Mouse (Mus musculus) midbrain, embryonic 13.5 days (tissue): ENCODE results near the gene Cited2. TPM values are rescaled to one million over a fixed set of nuclear protein-coding genes. Genes with fewer than 3 reads are reported as not detected.

ENCODE experiments used
- ATAC-seq: fragments of 200-750 bp; cut with Nextera tagmentation; 2 replicates; pipeline ENCODE4 v1.8.0; 2017; ENCODE audit warnings: mild to moderate bottlenecking, moderate TSS enrichment, moderate library complexity
- H3K27ac ChIP-seq: fragments of 300-500 bp; sonication (generic); 2 replicates; pipeline ENCODE4 v1.5.1; 2015; ENCODE audit warnings: inconsistent platforms, mild to moderate bottlenecking, moderate library complexity
- H3K27me3 ChIP-seq: fragments of 300-500 bp; sonication (generic); 2 replicates; pipeline ENCODE4 v1.6.1; 2015; ENCODE audit warnings: mild to moderate bottlenecking, inconsistent platforms
- H3K36me3 ChIP-seq: fragments of 300-500 bp; sonication (generic); 2 replicates; pipeline ENCODE4 v1.6.1; 2015; ENCODE audit warnings: mild to moderate bottlenecking, inconsistent platforms
- H3K4me1 ChIP-seq: fragments of 300-500 bp; sonication (generic); replicated peaks from 2 replicates; pipeline ENCODE4 v1.6.1; 2015; ENCODE audit warnings: inconsistent platforms
- H3K4me2 ChIP-seq: fragments of 300-500 bp; sonication (generic); replicated peaks from 2 replicates; pipeline ENCODE4 v1.6.1; 2015; ENCODE audit warnings: moderate library complexity, mild to moderate bottlenecking, inconsistent platforms
- H3K4me3 ChIP-seq: fragments of 300-500 bp; sonication (generic); replicated peaks from 2 replicates; pipeline ENCODE4 v1.5.1; 2015; ENCODE audit warnings: mild to moderate bottlenecking, inconsistent platforms
- H3K9ac ChIP-seq: fragments of 300-500 bp; sonication (generic); replicated peaks from 2 replicates; pipeline ENCODE4 v1.6.1; 2015; ENCODE audit warnings: mild to moderate bottlenecking, inconsistent platforms
- H3K9me3 ChIP-seq: fragments of 300-500 bp; sonication (generic); 2 replicates; pipeline ENCODE4 v1.6.1; 2016; ENCODE audit warnings: mild to moderate bottlenecking, inconsistent platforms
- WGBS: fragments of 180-500 bp; shearing (Covaris S2); methylation state at CpG from one replicate; pipeline ENCODE4 v1.1.7; 2015; 5-methylcytosine and 5-hydroxymethylcytosine counted together
- polyA plus RNA-seq: library from polyadenylated mRNA; unstranded; fragments of >200 nt; fragmentation: Nextera tagmentation; extraction: Ambion mirVana; gene quantifications from 2 replicates; pipeline ENCODE4 v1.2.1, GENCODE M21; 2015

Cited2 gene
- polyA plus RNA-seq, 1 experiment from 2014 or later, result 81.0 TPM

- H3K4me1 ChIP-seq, result no peaks in the 10 kb centered on the region
- no peak overlapping the region for H3K9ac ChIP-seq
- no peaks in the 10 kb centered on the region for H3K9me3 ChIP-seq
- WGBS, result 73% methylated on average over 7 of the region's 7 CpGs
- no peaks in the 10 kb centered on the region for H3K36me3 ChIP-seq
- no peak overlapping the region for H3K27ac ChIP-seq
- no peak overlapping the region for H3K4me3 ChIP-seq
- no peaks in the 10 kb centered on the region for H3K27me3 ChIP-seq
- H3K4me2 ChIP-seq, result no peak overlapping the region
- no peak for ATAC-seq
Observed at GRCm38 (mm10) chr10:17697376-17698265, 25.4 kb upstream of the Cited2 start.

- ATAC-seq, result no peak
- H3K4me1 ChIP-seq, result no peaks in the 10 kb centered on the region
- H3K9ac ChIP-seq, result no peak overlapping the region
- no peak overlapping the region for H3K27ac ChIP-seq
- H3K4me2 ChIP-seq, result no peak overlapping the region
- H3K9me3 ChIP-seq, result no peaks in the 10 kb centered on the region
- H3K36me3 ChIP-seq, result no peaks in the 10 kb centered on the region
- 14% methylated on average over 4 of the region's 4 CpGs for WGBS
- H3K27me3 ChIP-seq, result no peaks in the 10 kb centered on the region
- H3K4me3 ChIP-seq, result no peak overlapping the region
Observed at GRCm38 (mm10) chr10:17705466-17705973, 17.5 kb upstream of the Cited2 start.

GRCm38 (mm10) chr10:17710753-17711152 is 12.3 kb upstream of the Cited2 start:
- 64% methylated on average over 3 of the region's 3 CpGs for WGBS

GRCm38 (mm10) chr10:17719009-17719570 is 3.9 kb upstream of the Cited2 start:
- WGBS, result 91% methylated on average over 4 of the region's 4 CpGs
- Histone ChIP-seq H3K27ac (no peak overlapping the region), H3K9me3 (no peaks in the 10 kb centered on the region), H3K4me1 (no peaks in the 10 kb centered on the region; the same call in 1 of the 2 replicates), H3K4me3 (no peak overlapping the region), H3K27me3 (no peaks in the 10 kb centered on the region), H3K36me3 (no peaks in the 10 kb centered on the region), H3K9ac (no peak overlapping the region), H3K4me2 (no peak overlapping the region)
- ATAC-seq, result no peak

More at GRCm38 (mm10) chr10:17710753-17711152, 12.3 kb upstream of the Cited2 start:
- ATAC-seq, result no peak
- no peak overlapping the region for H3K4me2 ChIP-seq
- no peak overlapping the region for H3K9ac ChIP-seq
- H3K4me1 ChIP-seq, result no peaks in the 10 kb centered on the region
- no peak overlapping the region for H3K4me3 ChIP-seq
- H3K36me3 ChIP-seq, result no peaks in the 10 kb centered on the region
- H3K9me3 ChIP-seq, result no peaks in the 10 kb centered on the region
- H3K27ac ChIP-seq, result no peak overlapping the region
- H3K27me3 ChIP-seq, result no peaks in the 10 kb centered on the region

GRCm38 (mm10) chr10:17719646-17720045 is 3.4 kb upstream of the Cited2 start:
- H3K4me1 ChIP-seq, result no peaks in the 10 kb centered on the region; the same call in 1 of the 2 replicates
- no peaks in the 10 kb centered on the region for H3K27me3 ChIP-seq
- H3K9ac ChIP-seq, result no peak overlapping the region
- no peak overlapping the region for H3K4me2 ChIP-seq
- no peak overlapping the region for H3K27ac ChIP-seq
- WGBS, result 91% methylated on average over 5 of the region's 5 CpGs
- H3K4me3 ChIP-seq, result no peak overlapping the region
- no peak for ATAC-seq
- H3K36me3 ChIP-seq, result no peaks in the 10 kb centered on the region
- H3K9me3 ChIP-seq, result no peaks in the 10 kb centered on the region

- Histone ChIP-seq H3K27ac (peak overlapping the region; percentile 99), H3K4me2 (peak overlapping the region; percentile 63), H3K9ac (peak overlapping the region; percentile 99; the same call in 1 of the 2 replicates), H3K36me3 (no peaks in the 10 kb centered on the region), H3K9me3 (no peaks in the 10 kb centered on the region), H3K4me3 (peak overlapping the region; percentile 96), H3K27me3 (no peaks in the 10 kb centered on the region), H3K4me1 (peaks cover 11% of the 10 kb centered on the region)
- 82% methylated on average over 8 of the region's 8 CpGs for WGBS
- ATAC-seq, result no peak
Observed at GRCm38 (mm10) chr10:17720891-17721601, 2.0 kb upstream of the Cited2 start.

- peak overlapping the region; percentile 99 for H3K27ac ChIP-seq
- H3K27me3 ChIP-seq, result no peaks in the 10 kb centered on the region
- H3K9ac ChIP-seq, result peak overlapping the region; percentile 99
- H3K36me3 ChIP-seq, result no peaks in the 10 kb centered on the region
- peak overlapping the region; percentile 96 for H3K4me3 ChIP-seq
- H3K9me3 ChIP-seq, result no peaks in the 10 kb centered on the region
- WGBS, result under 1% methylated on average over 21 of the region's 21 CpGs
- peaks cover 17% of the 10 kb centered on the region for H3K4me1 ChIP-seq
- H3K4me2 ChIP-seq, result peak overlapping the region; percentile 63
- peak; percentile 19 for ATAC-seq
Observed at GRCm38 (mm10) chr10:17721602-17722121, 1.4 kb upstream of the Cited2 start.

- Histone ChIP-seq H3K9ac (peak overlapping the region; percentile 99), H3K9me3 (no peaks in the 10 kb centered on the region), H3K4me1 (peaks cover 22% of the 10 kb centered on the region), H3K4me2 (peak overlapping the region; percentile 63), H3K27me3 (no peaks in the 10 kb centered on the region), H3K27ac (peak overlapping the region; percentile 99), H3K4me3 (peak overlapping the region; percentile 96), H3K36me3 (no peaks in the 10 kb centered on the region)
- WGBS, result 0% methylated on average over 24 of the region's 24 CpGs
- ATAC-seq, result peak; percentile 82
Observed at GRCm38 (mm10) chr10:17722158-17722557, 860 bp upstream of the Cited2 start.

GRCm38 (mm10) chr10:17723421-17723841 is 413 bp downstream of the Cited2 start:
- Histone ChIP-seq H3K4me3 (peak overlapping the region; percentile 96), H3K36me3 (no peaks in the 10 kb centered on the region), H3K9ac (peak overlapping the region; percentile 99), H3K9me3 (no peaks in the 10 kb centered on the region), H3K4me2 (peak overlapping the region; percentile 72), H3K4me1 (peaks cover 31% of the 10 kb centered on the region), H3K27me3 (no peaks in the 10 kb centered on the region), H3K27ac (peak overlapping the region; percentile 99)
- ATAC-seq, result peak; percentile 55
- WGBS, result under 1% methylated on average over 30 of the region's 30 CpGs

GRCm38 (mm10) chr10:17723871-17724741 is 1.1 kb downstream of the Cited2 start:
- WGBS, result under 1% methylated on average over 65 of the region's 65 CpGs
- Histone ChIP-seq H3K27me3 (no peaks in the 10 kb centered on the region), H3K9ac (peak overlapping the region; percentile 99), H3K4me3 (peak overlapping the region; percentile 96), H3K9me3 (no peaks in the 10 kb centered on the region), H3K27ac (peak overlapping the region; percentile 99), H3K4me2 (peak overlapping the region; percentile 72), H3K36me3 (no peaks in the 10 kb centered on the region), H3K4me1 (peaks cover 35% of the 10 kb centered on the region)
- ATAC-seq, result peak; percentile 48
